Mouse (Mus musculus) CD4-positive, CD25-positive, alpha-beta regulatory T cell, adult 2 months (primary cell): ENCODE data around the gene Ccdc66.

Source experiments
- DNase-seq: peaks from one replicate; pipeline ENCODE4 v3.0.0-alpha.2; 2012; ENCODE audit warnings: low read depth, low spot score

The Ccdc66 gene

GRCm38 (mm10) chr14:27507894-27508643, at the start of gene Ccdc66:
Gene Ccdc66 (minus strand): TSS chr14:27508460.
- DNase-seq = peak; percentile 96

DNA sequence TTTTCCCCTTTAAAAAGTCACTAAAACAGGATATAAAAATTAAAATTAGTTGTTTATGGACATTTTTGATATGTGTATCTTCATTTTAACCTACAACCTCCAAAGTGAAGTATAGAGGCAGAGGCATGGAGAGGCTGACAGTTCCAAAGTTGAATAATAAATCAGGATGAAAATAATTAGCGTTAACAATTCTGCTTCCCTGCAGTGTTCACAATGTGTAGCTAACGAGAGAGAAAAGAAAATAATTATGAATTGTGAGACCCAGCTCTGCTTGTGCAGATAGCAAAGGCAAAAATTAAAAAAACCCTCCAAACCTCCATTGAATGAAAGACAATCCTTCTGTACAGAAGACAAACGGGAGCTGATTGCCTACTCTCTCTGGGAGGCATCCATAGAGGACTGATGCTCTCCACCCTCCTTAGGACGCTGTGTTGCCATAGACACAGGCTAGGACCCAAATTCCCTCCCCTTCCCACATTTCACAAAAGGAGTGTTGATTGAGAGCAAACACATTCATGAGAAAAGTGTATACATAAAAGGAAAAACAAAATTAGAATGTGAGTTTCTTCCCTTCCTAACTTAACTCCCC, 35.7 kb upstream of the Ccdc66 start:
- DNase-seq = no peak

DNA sequence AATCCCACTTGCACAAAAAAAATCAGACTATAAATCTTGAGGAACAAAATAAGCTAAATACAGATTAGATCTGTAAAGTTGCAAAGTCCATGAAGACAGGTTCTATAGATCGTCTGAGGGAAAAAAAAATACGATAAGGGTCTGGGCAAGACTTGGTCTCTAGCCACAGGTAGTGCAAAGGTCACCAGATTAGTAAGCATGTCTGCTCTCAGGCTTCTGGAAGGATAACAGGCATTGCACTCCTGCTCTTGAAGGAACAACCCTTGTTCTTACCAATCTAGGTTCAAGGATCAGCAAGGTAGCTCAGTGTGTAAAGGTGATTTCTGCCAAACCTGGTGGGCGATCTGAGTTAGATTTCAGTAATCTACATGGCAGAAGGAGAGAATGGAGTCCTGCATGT, 28.2 kb upstream of the Ccdc66 start:
- DNase-seq = no peak

DNA sequence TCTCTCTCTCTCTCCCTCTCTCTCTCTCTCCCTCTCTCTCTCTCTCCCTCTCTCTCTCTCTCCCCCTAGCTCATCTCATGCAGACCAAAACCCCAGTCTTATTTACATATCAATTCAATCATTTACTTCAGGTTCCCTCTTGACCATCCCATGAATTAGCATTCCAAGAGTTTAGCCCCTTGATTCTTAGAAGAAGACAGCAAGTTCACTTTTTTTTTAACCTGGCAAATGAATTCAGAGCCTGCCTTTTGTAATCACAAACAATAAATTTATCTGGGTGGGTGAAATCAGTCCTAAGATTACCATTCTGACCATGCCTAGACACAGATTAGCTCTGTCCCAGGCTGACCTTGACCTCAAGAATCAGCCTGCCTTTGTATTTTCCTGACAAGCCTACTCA, 16.3 kb upstream of the Ccdc66 start:
- DNase-seq = no peak

DNA sequence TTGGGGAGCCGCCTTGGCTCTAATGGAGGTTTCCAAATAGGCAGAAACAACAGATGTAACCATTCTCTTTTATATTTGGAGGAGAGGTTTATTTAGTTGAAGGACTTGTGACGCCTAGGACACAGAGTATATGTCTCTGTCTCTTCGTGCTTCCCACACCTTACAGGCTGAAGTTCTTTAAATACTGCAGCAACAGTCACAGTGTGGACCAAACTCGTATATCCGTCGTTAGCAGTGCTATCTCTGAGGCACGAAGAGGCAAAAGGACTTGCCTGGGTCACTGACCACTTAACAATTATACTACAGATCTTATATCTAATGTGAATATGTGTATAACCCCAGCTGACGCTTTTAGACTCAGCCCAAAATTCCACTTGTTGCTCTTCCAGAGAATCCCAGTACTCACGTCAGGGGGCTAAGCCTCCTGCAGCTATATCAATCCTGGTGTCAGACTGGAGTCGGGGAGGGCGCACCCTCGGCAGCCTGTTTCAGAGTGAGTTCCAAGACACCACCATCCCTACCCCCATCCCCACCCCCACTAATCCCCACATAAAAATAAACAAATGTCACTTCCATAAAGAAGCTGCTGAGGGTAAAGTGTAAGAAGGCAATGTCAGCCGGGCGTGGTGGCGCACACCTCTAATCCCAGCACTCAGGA, 513 bp upstream of the Ccdc66 start:
- no peak for DNase-seq

- no peak for DNase-seq
Measured at GRCm38 (mm10) chr14:27501096-27501495, 7.2 kb downstream of the Ccdc66 start.

DNA sequence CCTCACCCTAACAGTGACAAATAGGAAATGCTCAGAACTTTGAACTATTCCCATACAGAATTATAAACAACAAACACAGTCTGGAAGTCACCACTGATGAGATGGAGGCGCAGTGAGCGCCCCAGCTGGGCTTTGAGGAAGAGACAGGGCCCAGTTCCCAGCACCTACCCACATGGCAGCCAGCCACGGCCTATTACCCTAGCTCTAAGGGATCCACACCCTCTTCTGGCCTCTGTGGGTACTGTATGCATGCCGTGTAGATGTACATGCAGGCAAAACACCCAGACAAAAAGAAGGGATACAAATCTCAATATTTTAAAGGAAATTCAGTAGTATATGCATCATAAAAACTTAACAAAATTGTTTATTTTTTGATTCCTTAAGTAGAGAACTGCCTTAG, 14.7 kb downstream of the Ccdc66 start:
- peak; percentile 18 for DNase-seq

DNA sequence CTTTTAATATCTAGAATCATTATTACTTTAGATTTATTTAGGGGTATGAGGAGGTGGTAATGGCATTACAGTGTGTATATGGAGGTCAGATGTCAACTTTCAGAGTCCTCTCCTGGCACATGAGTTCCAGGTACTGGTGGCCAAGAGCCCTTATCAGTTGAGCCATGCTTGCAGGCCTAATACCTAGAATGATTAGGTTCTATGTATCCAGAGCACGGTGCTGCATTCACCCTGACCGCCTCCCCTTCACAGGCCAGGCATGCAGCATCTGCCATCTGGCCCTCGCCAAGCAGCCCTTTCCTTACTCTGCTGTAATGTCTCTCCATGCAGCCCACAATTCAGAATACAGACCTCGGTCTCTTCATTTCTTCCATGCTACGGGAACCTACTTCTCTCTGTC, 16.9 kb downstream of the Ccdc66 start:
- no peak for DNase-seq

- no peak for DNase-seq
Measured at GRCm38 (mm10) chr14:27446963-27447362, 61.3 kb downstream of the Ccdc66 start.

GRCm38 (mm10) chr14:27444851-27445281, 63.4 kb downstream of the Ccdc66 start:
- DNase-seq = no peak

DNA sequence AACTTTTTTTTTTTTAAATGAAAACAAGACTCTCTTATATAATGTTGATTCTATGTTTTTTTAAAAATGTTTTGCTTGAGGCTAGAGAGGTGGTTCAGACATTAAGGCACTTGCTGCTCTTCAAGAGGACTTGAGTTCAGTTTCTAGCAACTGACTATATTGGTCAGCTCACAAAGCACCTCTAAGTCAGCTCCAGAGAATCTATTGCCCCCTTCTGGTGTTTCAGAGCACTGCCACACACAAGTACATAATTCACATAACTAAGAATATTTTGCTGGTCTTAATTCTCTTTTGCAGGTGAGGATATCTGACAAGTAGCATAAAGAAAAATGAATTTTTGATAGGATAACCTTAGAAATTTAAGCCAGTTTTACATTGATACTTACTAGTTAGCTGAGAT, 67.3 kb downstream of the Ccdc66 start:
- peak; percentile 57 for DNase-seq

GRCm38 (mm10) chr14:27436826-27437225, 71.4 kb downstream of the Ccdc66 start:
- no peak for DNase-seq

GRCm38 (mm10) chr14:27436116-27436515, 72.1 kb downstream of the Ccdc66 start:
- no peak for DNase-seq

DNA sequence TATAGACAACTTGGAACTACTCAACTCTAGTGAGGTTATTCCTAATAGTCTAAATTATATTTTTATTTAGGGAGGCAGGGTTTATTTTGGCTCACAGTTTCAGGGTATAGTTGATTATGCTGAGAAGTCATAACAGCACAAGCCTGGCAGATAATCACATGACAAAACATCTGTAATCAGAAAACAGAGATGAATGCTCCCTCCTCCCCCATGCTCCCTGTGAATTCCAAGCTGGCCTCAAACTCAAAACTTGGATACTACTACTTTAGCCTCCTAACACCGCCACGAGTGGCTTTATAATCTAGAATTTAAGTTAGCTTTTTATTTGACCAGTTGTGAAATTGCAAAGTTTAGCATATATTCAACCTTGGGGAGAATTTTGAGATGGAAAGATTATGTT, 76.2 kb downstream of the Ccdc66 start:
- no peak for DNase-seq
